Mouse (Mus musculus) neural tube, embryonic 14.5 days (tissue): Measurements from ENCODE around the gene Rpl35. TPM values are rescaled to one million over a fixed set of nuclear protein-coding genes. Genes with fewer than 3 reads are reported as not detected.

Experiments
- ATAC-seq: fragments of 200-750 bp; cut with Nextera tagmentation; 2 replicates; pipeline ENCODE4 v1.8.0; 2017; ENCODE audit warnings: low read depth, mild to moderate bottlenecking, moderate TSS enrichment, moderate library complexity
- H3K27ac ChIP-seq: fragments of 300-500 bp; sonication (generic); 2 replicates; pipeline ENCODE4 v1.5.1; 2014; ENCODE audit warnings: low read depth, mild to moderate bottlenecking, control low read depth, low read length, moderate library complexity, mixed read lengths
- H3K27me3 ChIP-seq: fragments of 300-500 bp; sonication (generic); 2 replicates; pipeline ENCODE4 v1.6.1; 2014; ENCODE audit warnings: low read length; ENCODE audit not compliant: control insufficient read depth, insufficient read depth
- H3K36me3 ChIP-seq: fragments of 300-500 bp; sonication (generic); 2 replicates; pipeline ENCODE4 v1.6.1; 2014; ENCODE audit warnings: low read length, mixed read lengths; ENCODE audit not compliant: control insufficient read depth, insufficient read depth
- H3K4me1 ChIP-seq: fragments of 300-500 bp; sonication (generic); 2 replicates; pipeline ENCODE4 v1.6.1; 2014; ENCODE audit warnings: low read length; ENCODE audit not compliant: control insufficient read depth, insufficient read depth
- H3K4me2 ChIP-seq: fragments of 300-500 bp; sonication (generic); 2 replicates; pipeline ENCODE4 v1.6.1; 2014; ENCODE audit warnings: mild to moderate bottlenecking, low read depth, low read length, control low read depth
- H3K4me3 ChIP-seq: fragments of 300-500 bp; sonication (generic); 2 replicates; pipeline ENCODE4 v1.5.1; 2014; ENCODE audit warnings: low read depth, low read length, control low read depth, mixed read lengths
- H3K9ac ChIP-seq: fragments of 300-500 bp; sonication (generic); replicated peaks from 2 replicates; pipeline ENCODE4 v1.6.1; 2014; ENCODE audit warnings: low read depth, mild to moderate bottlenecking, control low read depth, low read length, mixed read lengths
- H3K9me3 ChIP-seq: fragments of 300-500 bp; sonication (generic); 2 replicates; pipeline ENCODE4 v1.6.1; 2016; ENCODE audit warnings: low read length; ENCODE audit not compliant: control insufficient read depth
- WGBS: fragments of 180-500 bp; shearing (Covaris S2); extraction: QIAGEN DNeasy Blood & Tissue Kit; methylation state at CpG from one replicate; pipeline ENCODE4 v1.1.7; 2014; 5-methylcytosine and 5-hydroxymethylcytosine counted together
- polyA plus RNA-seq: library from polyadenylated mRNA; unstranded; fragments of >200 nt; fragmentation: Nextera tagmentation; extraction: Ambion mirVana; gene quantifications from 2 replicates; pipeline ENCODE4 v1.2.1, GENCODE M21; 2014

Gene Rpl35
- polyA plus RNA-seq, 1 experiment from 2014 or later, result 584 TPM

GRCm38 (mm10) chr2:39001866-39002265 is 3.6 kb downstream of the Rpl35 start:
- Histone ChIP-seq H3K27ac (no peak overlapping the region), H3K4me2 (no peak overlapping the region), H3K36me3 (peaks cover 32% of the 10 kb centered on the region), H3K9ac (no peak overlapping the region), H3K27me3 (no peaks in the 10 kb centered on the region), H3K9me3 (no peaks in the 10 kb centered on the region), H3K4me1 (peaks cover 22% of the 10 kb centered on the region), H3K4me3 (no peak overlapping the region)
- no peak for ATAC-seq
- WGBS, result 85% methylated on average over 3 of the region's 3 CpGs

DNA sequence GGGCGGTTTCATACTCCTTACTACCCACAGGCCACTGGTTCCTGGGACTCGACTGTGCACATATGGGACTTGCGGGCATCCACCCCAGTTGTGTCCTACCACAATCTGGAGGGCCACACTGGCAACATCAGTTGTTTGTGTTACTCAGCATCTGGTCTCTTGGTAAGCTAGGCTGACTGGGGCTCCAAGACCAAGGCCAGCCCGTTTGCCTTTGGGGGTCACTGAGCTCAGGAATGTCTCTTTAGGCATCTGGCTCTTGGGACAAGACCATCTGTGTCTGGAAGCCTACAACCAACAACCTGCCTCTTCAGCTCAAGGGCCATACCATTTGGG is 4.9 kb downstream of the Rpl35 start:
- no peaks in the 10 kb centered on the region for H3K27me3 ChIP-seq
- WGBS, result 88% methylated on average over 4 of the region's 4 CpGs
- H3K4me3 ChIP-seq, result no peak overlapping the region
- no peak for ATAC-seq
- no peaks in the 10 kb centered on the region for H3K9me3 ChIP-seq
- no peak overlapping the region for H3K27ac ChIP-seq
- no peak overlapping the region for H3K9ac ChIP-seq
- H3K4me1 ChIP-seq, result peaks cover 14% of the 10 kb centered on the region
- H3K4me2 ChIP-seq, result no peak overlapping the region
- H3K36me3 ChIP-seq, result peaks cover 32% of the 10 kb centered on the region

DNA sequence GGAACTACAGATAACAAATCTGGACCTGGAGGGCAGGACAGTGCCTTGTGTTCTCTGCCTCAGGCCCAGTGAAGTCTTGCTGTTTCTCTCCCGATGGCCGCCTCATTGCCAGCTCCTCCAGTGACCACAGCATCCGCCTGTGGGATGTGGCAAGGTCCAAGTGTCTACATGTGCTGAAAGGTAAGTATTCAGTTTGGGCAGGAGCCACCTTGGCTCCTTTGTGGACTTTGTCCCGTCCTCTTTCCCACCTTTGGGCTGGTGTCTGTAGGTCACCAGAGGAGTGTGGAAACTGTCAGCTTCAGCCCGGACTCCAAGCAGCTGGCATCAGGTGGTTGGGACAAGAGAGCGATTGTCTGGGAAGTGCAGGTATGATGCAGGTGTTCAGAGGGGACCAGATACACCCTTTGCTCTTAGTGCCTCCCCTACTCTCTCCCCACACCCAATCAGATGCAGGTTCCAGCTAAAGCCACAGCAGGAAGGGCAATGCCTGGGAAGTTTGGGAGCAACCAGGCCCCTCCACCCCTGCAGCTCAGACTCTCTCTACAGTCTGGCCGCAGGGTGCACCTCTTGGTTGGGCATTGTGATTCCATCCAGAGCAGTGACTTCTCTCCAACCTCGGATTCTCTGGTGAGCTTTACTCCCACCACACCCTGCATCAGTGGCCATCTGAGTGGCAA is 5.4 kb downstream of the Rpl35 start:
- 70% methylated on average over 8 of the region's 8 CpGs for WGBS
- no peak for ATAC-seq
- H3K9ac ChIP-seq, result no peak overlapping the region
- H3K4me3 ChIP-seq, result no peak overlapping the region
- H3K36me3 ChIP-seq, result peaks cover 32% of the 10 kb centered on the region
- H3K9me3 ChIP-seq, result no peaks in the 10 kb centered on the region
- H3K4me1 ChIP-seq, result peaks cover 14% of the 10 kb centered on the region
- no peak overlapping the region for H3K27ac ChIP-seq
- H3K4me2 ChIP-seq, result no peak overlapping the region
- no peaks in the 10 kb centered on the region for H3K27me3 ChIP-seq

DNA sequence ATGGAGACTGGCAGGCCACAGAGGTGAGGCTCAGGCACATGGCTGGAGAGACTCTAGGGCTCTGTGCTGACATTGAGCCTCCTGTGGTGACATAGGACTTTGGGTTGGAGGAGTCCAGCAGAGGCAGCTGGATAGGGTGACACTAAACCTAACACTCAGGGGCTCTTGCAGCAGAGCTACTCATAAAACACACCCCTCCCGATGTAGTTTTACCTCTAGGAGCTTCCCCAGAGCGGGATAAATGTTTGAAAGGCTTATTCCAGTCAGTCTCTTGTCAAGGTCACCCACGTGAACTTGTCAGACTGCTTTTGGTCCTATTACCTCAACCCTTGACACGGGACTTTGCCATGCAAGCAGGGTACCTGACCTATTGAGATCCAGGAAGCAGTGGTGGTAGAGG is 6.0 kb downstream of the Rpl35 start:
- H3K4me2 ChIP-seq, result no peak overlapping the region
- no peaks in the 10 kb centered on the region for H3K9me3 ChIP-seq
- 67% methylated on average over 4 of the region's 4 CpGs for WGBS
- no peak overlapping the region for H3K27ac ChIP-seq
- H3K27me3 ChIP-seq, result no peaks in the 10 kb centered on the region
- no peak for ATAC-seq
- H3K9ac ChIP-seq, result no peak overlapping the region
- peaks cover 32% of the 10 kb centered on the region for H3K36me3 ChIP-seq
- peaks cover 14% of the 10 kb centered on the region for H3K4me1 ChIP-seq
- no peak overlapping the region for H3K4me3 ChIP-seq

DNA sequence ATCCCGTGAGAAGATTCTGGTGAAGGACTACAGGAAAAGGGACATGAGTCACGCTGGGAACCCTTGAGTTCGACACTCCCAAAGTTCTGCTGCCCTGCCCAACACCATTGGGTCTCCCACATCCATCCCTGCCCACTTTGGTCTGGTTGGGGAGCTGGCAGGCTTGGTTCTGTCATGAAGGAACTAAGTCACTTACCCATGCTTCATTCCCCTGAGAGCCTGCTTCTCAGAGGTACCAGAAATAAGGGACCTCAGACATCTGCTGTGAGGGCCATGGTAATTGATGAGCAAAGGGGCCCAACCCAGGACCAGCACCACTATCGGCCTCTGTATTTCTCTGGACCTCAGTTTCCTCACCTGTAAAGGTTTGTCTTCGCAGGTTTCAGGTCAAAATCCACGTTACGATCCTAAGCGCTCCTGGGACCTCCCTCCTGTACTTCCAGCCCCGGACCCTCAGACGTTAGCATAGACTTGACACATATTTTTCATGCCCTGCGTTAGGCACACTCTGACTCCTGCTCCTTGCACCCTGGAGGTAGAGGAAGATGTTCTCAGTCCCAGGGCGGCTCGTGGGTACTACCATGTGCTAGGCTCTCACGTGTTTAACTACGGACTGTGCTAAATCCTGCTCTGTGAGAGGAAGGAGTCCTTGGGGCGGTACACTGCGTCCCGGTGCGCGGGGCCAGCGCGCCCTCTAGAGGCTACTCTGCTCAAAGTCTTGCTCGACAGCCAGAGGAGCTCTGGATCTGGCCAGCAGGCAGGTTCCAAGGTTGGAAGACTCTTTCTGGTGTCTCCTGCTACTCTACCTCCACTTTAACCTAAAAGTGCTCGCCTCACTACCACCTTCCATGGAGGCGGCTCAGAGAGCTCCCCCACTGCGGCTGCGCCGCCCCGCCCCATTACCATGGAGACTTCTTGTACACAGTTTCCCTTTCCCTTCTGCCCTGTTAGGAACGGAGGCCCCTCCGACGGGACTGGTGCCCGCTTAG is 7.7 kb downstream of the Rpl35 start, which contains the start of gene Wdr38:
TSS of gene Wdr38 (plus strand) at position 91 of the 989 bp plus-strand sequence.
- H3K4me2 ChIP-seq, result peak within 1 kb of the TSS; percentile 43
- peak; percentile 93 for ATAC-seq
- peak within 1 kb of the TSS; percentile 29 for H3K4me3 ChIP-seq
- H3K36me3 ChIP-seq, result peaks cover 25% of the 10 kb centered on the region
- H3K9me3 ChIP-seq, result no peaks in the 10 kb centered on the region
- 17% methylated on average over 33 of the region's 33 CpGs for WGBS
- no peak within 1 kb of the TSS for H3K27ac ChIP-seq
- no peaks in the 10 kb centered on the region for H3K27me3 ChIP-seq
- peak within 1 kb of the TSS; percentile 16; the same call in 1 of the 2 replicates for H3K9ac ChIP-seq
- no peaks in the 10 kb centered on the region for H3K4me1 ChIP-seq

DNA sequence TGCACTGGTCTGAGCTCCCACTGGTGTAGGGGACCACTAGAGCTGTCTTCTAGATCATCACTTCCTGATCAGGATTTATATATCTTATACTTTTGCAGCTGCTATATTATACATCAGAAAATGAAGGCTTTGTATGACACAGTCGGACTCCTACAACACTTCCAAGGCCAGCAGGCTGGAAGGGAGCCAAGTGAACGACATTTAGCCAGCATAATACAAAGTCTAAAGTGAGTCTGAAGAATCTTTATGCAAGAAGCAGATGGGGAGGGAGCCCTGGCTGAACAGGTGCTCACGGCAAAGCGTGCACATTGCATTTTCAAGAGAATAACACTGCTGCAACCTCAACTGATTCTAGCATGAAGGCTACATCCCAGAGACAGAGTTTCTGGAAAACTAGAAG is 13.0 kb downstream of the Rpl35 start:
- Histone ChIP-seq H3K36me3 (no peaks in the 10 kb centered on the region), H3K27ac (no peak overlapping the region), H3K4me3 (no peak overlapping the region), H3K9me3 (no peaks in the 10 kb centered on the region), H3K9ac (no peak overlapping the region), H3K4me2 (no peak overlapping the region), H3K4me1 (no peaks in the 10 kb centered on the region), H3K27me3 (no peaks in the 10 kb centered on the region)
- ATAC-seq, result no peak
- 46% methylated on average over 4 of the region's 4 CpGs for WGBS

GRCm38 (mm10) chr2:38992004-38992403 is 13.4 kb downstream of the Rpl35 start:
- Histone ChIP-seq H3K36me3 (no peaks in the 10 kb centered on the region), H3K27ac (no peak overlapping the region), H3K9me3 (no peaks in the 10 kb centered on the region), H3K4me2 (no peak overlapping the region), H3K27me3 (no peaks in the 10 kb centered on the region), H3K4me1 (no peaks in the 10 kb centered on the region), H3K9ac (no peak overlapping the region), H3K4me3 (no peak overlapping the region)
- no peak for ATAC-seq
- 77% methylated on average over 4 of the region's 4 CpGs for WGBS

GRCm38 (mm10) chr2:38988929-38989328 is 16.5 kb downstream of the Rpl35 start:
- H3K9ac ChIP-seq, result no peak overlapping the region
- H3K27me3 ChIP-seq, result no peaks in the 10 kb centered on the region
- no peak for ATAC-seq
- no peak overlapping the region for H3K27ac ChIP-seq
- H3K4me2 ChIP-seq, result no peak overlapping the region
- 92% methylated on average over 2 of the region's 2 CpGs for WGBS
- H3K36me3 ChIP-seq, result no peaks in the 10 kb centered on the region
- no peaks in the 10 kb centered on the region for H3K4me1 ChIP-seq
- no peak overlapping the region for H3K4me3 ChIP-seq
- H3K9me3 ChIP-seq, result no peaks in the 10 kb centered on the region
